Mouse (Mus musculus) ES-Bruce4 (cell line): Measurements from ENCODE around the gene Sgpp2.

ENCODE experiments used
- CTCF ChIP-seq: IDR thresholded peaks from one replicate; pipeline ENCODE4 v1.8.1; 2011; ENCODE audit warnings: low read depth, low read length
- EP300 ChIP-seq: IDR thresholded peaks from 2 replicates; pipeline ENCODE4 v1.6.1; 2011; ENCODE audit warnings: low read depth, low read length; ENCODE audit not compliant: insufficient read depth
- POLR2A ChIP-seq: IDR thresholded peaks from one replicate; pipeline ENCODE4 v1.8.1; 2011; ENCODE audit warnings: low read length; ENCODE audit not compliant: insufficient read depth

DNA sequence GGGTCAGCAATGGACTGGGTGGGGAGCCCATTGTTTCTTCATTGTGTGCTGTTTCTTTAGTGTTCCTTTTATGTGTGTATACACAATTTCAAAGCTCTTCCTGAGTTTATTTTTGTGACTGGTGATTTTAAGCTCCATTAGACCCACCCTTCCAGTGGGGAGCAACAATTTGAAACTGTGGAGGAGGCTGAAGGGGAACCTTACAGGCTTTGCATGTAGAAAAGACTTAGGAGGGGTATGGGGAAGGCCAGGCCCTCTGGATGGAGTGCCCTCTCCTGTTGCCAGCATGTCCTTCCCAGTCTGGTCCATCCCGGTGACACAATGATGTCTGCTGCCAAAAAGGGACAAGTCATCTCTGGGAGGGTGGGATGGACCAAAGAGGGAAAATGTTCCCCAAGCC lies 39.1 kb downstream of the Sgpp2 start:
- no peak for TF ChIP-seq CTCF
- TF ChIP-seq EP300 = no peak
- TF ChIP-seq POLR2A = no peak
